Mouse (Mus musculus): ENCODE results near the gene Tmtc1. TPM values are rescaled to one million over a fixed set of nuclear protein-coding genes. Genes with fewer than 3 reads are reported as not detected.

The Tmtc1 gene
- total and polyA plus RNA-seq, 2 experiments from 2014 or later, result 2.0 to 29.4 TPM

DNA sequence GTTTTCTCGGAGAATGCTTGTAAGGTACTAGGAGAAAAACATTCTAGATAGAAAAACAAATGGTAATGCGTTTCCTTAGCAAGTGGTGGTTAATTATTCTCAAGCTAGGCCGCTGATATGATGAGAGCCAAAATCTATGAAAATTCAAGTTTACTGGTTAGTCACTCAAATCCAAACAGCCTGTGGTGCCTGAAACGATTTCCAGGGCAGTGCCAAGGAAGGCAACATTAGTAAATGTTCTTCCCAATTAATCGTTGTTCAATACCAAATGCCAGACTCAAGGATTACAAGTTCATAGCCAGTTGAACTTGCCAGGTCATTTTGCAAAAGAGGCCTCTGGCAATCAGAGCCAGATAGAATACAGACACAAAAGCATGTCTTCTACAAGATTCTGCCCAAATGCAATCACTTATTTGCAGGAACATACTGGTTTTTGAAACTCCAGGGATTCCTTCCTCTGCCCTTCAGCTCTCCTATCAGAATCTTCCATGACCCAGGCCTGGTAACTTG lies 128.6 kb downstream of the Tmtc1 start:
- 82% methylated on average over 5 of the region's 5 CpGs for WGBS
- H3K27ac ChIP-seq (ENCODE audit: low read depth, low read length), result no peak overlapping the region
- ATAC-seq (ENCODE audit: low FRiP score) (no peak), DNase-seq (ENCODE audit: low spot score) (no peak)
- H3K4me1 ChIP-seq (ENCODE audit: insufficient read depth, low read length), result no peaks in the 10 kb centered on the region
- H3K9ac ChIP-seq (replicated peaks; ENCODE audit: low read length, poor library complexity, severe bottlenecking), result no peak overlapping the region
- H3K4me2 ChIP-seq (ENCODE audit: low read depth, low read length, poor library complexity, severe bottlenecking), result no peak overlapping the region
- no peaks in the 10 kb centered on the region for H3K36me3 ChIP-seq (ENCODE audit: insufficient read depth, low read length)
- no peaks in the 10 kb centered on the region for H3K27me3 ChIP-seq (ENCODE audit: insufficient read depth, low read length)
- no peaks in the 10 kb centered on the region for H3K9me3 ChIP-seq (ENCODE audit: low read length)
- H3K4me3 ChIP-seq (ENCODE audit: low read depth, low read length), result no peak overlapping the region
- no peak for TF ChIP-seq CTCF (IDR thresholded peaks at IDR 0.05)

DNA sequence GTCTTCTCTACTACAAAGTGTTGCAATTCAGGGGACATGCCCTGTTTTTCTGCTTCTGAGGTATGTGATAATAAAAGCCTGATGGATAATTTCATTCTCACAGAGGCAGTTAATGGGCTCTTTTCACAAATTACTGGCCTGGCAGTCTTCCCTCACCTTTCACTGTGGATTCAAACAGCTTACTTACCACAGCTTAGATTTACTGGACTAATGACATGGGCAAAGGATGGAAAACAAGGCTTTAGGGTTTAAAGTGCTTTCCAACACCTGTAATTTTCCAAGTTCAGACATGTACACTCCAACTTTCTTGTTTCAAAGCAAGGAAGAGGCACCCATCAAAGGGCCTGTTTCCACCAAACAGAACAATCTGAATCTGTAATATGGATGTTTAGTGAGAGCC lies 129.1 kb downstream of the Tmtc1 start:
- H3K9ac ChIP-seq (replicated peaks; ENCODE audit: low read length, poor library complexity, severe bottlenecking), result no peak overlapping the region
- H3K9me3 ChIP-seq (ENCODE audit: low read length), result no peaks in the 10 kb centered on the region
- no peaks in the 10 kb centered on the region for H3K27me3 ChIP-seq (ENCODE audit: insufficient read depth, low read length)
- H3K27ac ChIP-seq (ENCODE audit: low read depth, low read length), result no peak overlapping the region
- H3K36me3 ChIP-seq (ENCODE audit: insufficient read depth, low read length), result no peaks in the 10 kb centered on the region
- no peak for DNase-seq (ENCODE audit: low spot score)
- H3K4me3 ChIP-seq (ENCODE audit: low read depth, low read length), result no peak overlapping the region
- TF ChIP-seq CTCF (IDR thresholded peaks at IDR 0.05), result no peak
- no peaks in the 10 kb centered on the region for H3K4me1 ChIP-seq (ENCODE audit: insufficient read depth, low read length)
- no peak for ATAC-seq (ENCODE audit: low FRiP score)
- H3K4me2 ChIP-seq (ENCODE audit: low read depth, low read length, poor library complexity, severe bottlenecking), result no peak overlapping the region

DNA sequence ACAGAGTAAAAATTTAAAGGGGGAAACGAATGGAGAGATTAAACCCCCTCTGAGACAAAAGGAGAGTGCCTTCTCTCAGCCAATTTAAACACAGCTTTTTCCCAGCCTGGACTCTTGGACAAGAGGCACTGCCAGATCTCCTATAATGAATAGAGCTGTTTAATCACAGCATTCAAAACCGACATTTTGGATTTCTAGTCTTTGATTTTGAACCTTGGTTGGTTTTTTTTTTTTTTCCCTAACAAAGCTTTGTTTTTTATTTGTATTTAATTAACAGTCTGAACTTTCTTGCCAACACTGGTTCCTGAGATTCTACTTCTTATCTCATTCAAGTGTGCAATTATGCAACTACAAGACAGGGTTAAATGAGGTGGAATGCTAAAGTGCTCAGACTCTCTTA lies 133.2 kb downstream of the Tmtc1 start:
- WGBS, result 19% methylated on average over 2 of the region's 2 CpGs
- Histone ChIP-seq H3K9ac (replicated peaks; ENCODE audit: low read length, poor library complexity, severe bottlenecking) (no peak overlapping the region), H3K36me3 (ENCODE audit: insufficient read depth, low read length) (no peaks in the 10 kb centered on the region), H3K9me3 (ENCODE audit: low read length) (no peaks in the 10 kb centered on the region), H3K4me3 (ENCODE audit: low read depth, low read length) (no peak overlapping the region), H3K4me1 (ENCODE audit: insufficient read depth, low read length) (no peaks in the 10 kb centered on the region), H3K27me3 (ENCODE audit: insufficient read depth, low read length) (no peaks in the 10 kb centered on the region), H3K4me2 (ENCODE audit: low read depth, low read length, poor library complexity, severe bottlenecking) (no peak overlapping the region), H3K27ac (ENCODE audit: low read depth, low read length) (no peak overlapping the region)
- DNase-seq (ENCODE audit: low spot score) (no peak), ATAC-seq (ENCODE audit: low FRiP score) (no peak)
- no peak for TF ChIP-seq CTCF (IDR thresholded peaks at IDR 0.05)

DNA sequence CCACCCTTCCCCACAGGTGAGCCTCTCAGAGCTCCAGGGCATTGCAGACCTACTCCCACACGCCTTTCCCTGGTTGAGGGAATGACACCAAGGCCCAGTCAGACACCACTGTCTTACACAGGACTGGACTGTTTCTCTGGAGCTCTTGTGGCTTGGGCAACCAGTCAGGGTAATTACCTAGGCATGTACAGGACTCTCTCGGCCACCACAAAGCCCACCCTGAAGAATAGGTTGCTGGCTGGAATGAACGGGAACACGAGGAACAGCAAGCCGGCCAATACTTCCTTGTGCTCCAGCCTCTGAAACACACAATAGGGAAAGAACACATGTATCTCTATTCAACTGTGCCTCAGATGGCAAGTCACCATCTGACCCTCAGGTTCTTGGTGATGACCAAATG lies 138.4 kb downstream of the Tmtc1 start:
- no peak overlapping the region for H3K4me2 ChIP-seq (ENCODE audit: low read depth, low read length, poor library complexity, severe bottlenecking)
- ATAC-seq (ENCODE audit: low FRiP score) (no peak), DNase-seq (ENCODE audit: low spot score) (no peak)
- no peaks in the 10 kb centered on the region for H3K27me3 ChIP-seq (ENCODE audit: insufficient read depth, low read length)
- H3K9ac ChIP-seq (replicated peaks; ENCODE audit: low read length, poor library complexity, severe bottlenecking), result no peak overlapping the region
- TF ChIP-seq CTCF (IDR thresholded peaks at IDR 0.05), result no peak
- no peak overlapping the region for H3K27ac ChIP-seq (ENCODE audit: low read depth, low read length)
- H3K4me3 ChIP-seq (ENCODE audit: low read depth, low read length), result no peak overlapping the region
- WGBS, result 93% methylated on average over 5 of the region's 5 CpGs
- no peaks in the 10 kb centered on the region for H3K36me3 ChIP-seq (ENCODE audit: insufficient read depth, low read length)
- H3K9me3 ChIP-seq (ENCODE audit: low read length), result no peaks in the 10 kb centered on the region
- no peaks in the 10 kb centered on the region for H3K4me1 ChIP-seq (ENCODE audit: insufficient read depth, low read length)

DNA sequence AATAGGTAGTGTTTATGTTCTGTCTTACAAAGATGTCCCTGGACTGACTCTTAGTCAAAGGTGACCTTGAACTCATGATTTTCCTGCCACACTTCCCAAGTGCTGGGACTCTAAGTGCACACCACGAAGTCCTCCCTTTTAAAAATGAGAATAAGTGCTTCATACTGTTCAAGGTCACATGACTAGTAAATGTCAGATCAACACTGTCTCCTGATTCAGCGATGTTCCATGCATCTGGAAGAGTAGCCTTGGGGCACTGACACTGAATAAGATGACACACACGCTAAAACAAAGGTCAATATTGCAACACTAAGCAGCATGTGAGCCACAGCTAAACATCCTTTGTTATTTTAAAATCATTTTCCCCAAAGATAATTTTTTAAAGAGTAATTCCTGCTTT lies 139.0 kb downstream of the Tmtc1 start:
- no peak for DNase-seq (ENCODE audit: low spot score)
- no peaks in the 10 kb centered on the region for H3K9me3 ChIP-seq (ENCODE audit: low read length)
- no peak overlapping the region for H3K27ac ChIP-seq (ENCODE audit: low read depth, low read length)
- TF ChIP-seq CTCF (IDR thresholded peaks at IDR 0.05), result no peak
- no peaks in the 10 kb centered on the region for H3K4me1 ChIP-seq (ENCODE audit: insufficient read depth, low read length)
- H3K4me2 ChIP-seq (ENCODE audit: low read depth, low read length, poor library complexity, severe bottlenecking), result no peak overlapping the region
- WGBS, result 75% methylated on average over 3 of the region's 3 CpGs
- H3K36me3 ChIP-seq (ENCODE audit: insufficient read depth, low read length), result no peaks in the 10 kb centered on the region
- H3K9ac ChIP-seq (replicated peaks; ENCODE audit: low read length, poor library complexity, severe bottlenecking), result no peak overlapping the region
- no peaks in the 10 kb centered on the region for H3K27me3 ChIP-seq (ENCODE audit: insufficient read depth, low read length)
- no peak for ATAC-seq (ENCODE audit: low FRiP score)
- no peak overlapping the region for H3K4me3 ChIP-seq (ENCODE audit: low read depth, low read length)

DNA sequence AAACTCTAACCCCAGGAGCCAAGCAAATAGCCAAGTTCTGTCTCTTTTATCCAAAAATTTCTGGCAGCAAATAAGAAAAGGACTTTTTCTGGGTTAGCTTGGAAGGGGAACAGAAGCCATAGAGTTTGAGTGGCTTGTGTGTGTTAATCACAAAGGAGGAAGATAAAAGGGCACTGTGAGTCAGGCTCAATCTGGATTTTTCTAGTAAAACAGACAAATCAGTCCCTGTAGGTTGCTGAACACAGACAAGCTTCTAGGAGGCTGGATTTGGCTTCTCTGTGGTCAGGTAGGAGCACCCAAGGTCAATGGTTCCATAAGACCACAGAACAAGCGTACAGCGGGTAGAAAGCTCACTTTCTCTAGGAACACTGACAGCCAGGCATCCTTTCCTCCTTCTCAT lies 141.9 kb downstream of the Tmtc1 start:
- no peak overlapping the region for H3K4me2 ChIP-seq (ENCODE audit: low read depth, low read length, poor library complexity, severe bottlenecking)
- no peaks in the 10 kb centered on the region for H3K27me3 ChIP-seq (ENCODE audit: insufficient read depth, low read length)
- no peak overlapping the region for H3K27ac ChIP-seq (ENCODE audit: low read depth, low read length)
- H3K4me3 ChIP-seq (ENCODE audit: low read depth, low read length), result no peak overlapping the region
- ATAC-seq (ENCODE audit: low FRiP score) (no peak), DNase-seq (ENCODE audit: low spot score) (no peak)
- H3K36me3 ChIP-seq (ENCODE audit: insufficient read depth, low read length), result no peaks in the 10 kb centered on the region
- WGBS, result 77% methylated on average over 2 of the region's 2 CpGs
- no peak for TF ChIP-seq CTCF (IDR thresholded peaks at IDR 0.05)
- H3K9ac ChIP-seq (replicated peaks; ENCODE audit: low read length, poor library complexity, severe bottlenecking), result no peak overlapping the region
- H3K4me1 ChIP-seq (ENCODE audit: insufficient read depth, low read length), result no peaks in the 10 kb centered on the region
- no peaks in the 10 kb centered on the region for H3K9me3 ChIP-seq (ENCODE audit: low read length)

All from midbrain, postnatal 0 days (tissue).